Mouse (Mus musculus) liver, postnatal 0 days (tissue): ENCODE measurements around the gene Prrt2. TPM values are rescaled to one million over a fixed set of nuclear protein-coding genes. Genes with fewer than 3 reads are reported as not detected.

Experiments used
- ATAC-seq: fragments of 200-750 bp; cut with Nextera tagmentation; 2 replicates; pipeline ENCODE4 v1.8.0; 2017; ENCODE audit warnings: mild to moderate bottlenecking, moderate library complexity
- DNase-seq: peaks from one replicate; pipeline ENCODE4 v3.0.0-alpha.2; 2016
- H3K27ac ChIP-seq: fragments of 300-500 bp; sonication (generic); 2 replicates; pipeline ENCODE4 v1.5.1; 2014; ENCODE audit warnings: antibody characterized with exemption, moderate library complexity, mild to moderate bottlenecking, low read depth
- H3K27me3 ChIP-seq: fragments of 300-500 bp; sonication (generic); 2 replicates; pipeline ENCODE4 v1.6.1; 2014; ENCODE audit warnings: low read length, control low read depth, mixed read lengths; ENCODE audit not compliant: insufficient read depth
- H3K36me3 ChIP-seq: fragments of 300-500 bp; sonication (generic); replicated peaks from 2 replicates; pipeline ENCODE4 v1.6.1; 2014; ENCODE audit warnings: mild to moderate bottlenecking, control low read depth, low read length, moderate library complexity, mixed read lengths; ENCODE audit not compliant: insufficient read depth
- H3K4me1 ChIP-seq: fragments of 300-500 bp; sonication (generic); 2 replicates; pipeline ENCODE4 v1.6.1; 2014; ENCODE audit warnings: antibody characterized with exemption, mild to moderate bottlenecking, control low read depth; ENCODE audit not compliant: insufficient read depth
- H3K4me2 ChIP-seq: fragments of 300-500 bp; sonication (generic); 2 replicates; pipeline ENCODE4 v1.6.1; 2014; ENCODE audit warnings: low read depth, mild to moderate bottlenecking, low read length, moderate library complexity, mixed read lengths
- H3K4me3 ChIP-seq: fragments of 300-500 bp; sonication (generic); 2 replicates; pipeline ENCODE4 v1.5.1; 2014; ENCODE audit warnings: low read depth, low read length
- H3K9ac ChIP-seq: fragments of 300-500 bp; sonication (generic); replicated peaks from 2 replicates; pipeline ENCODE4 v1.6.1; 2014; ENCODE audit warnings: mild to moderate bottlenecking, moderate library complexity
- H3K9me3 ChIP-seq: fragments of 300-500 bp; sonication (generic); 2 replicates; pipeline ENCODE4 v1.6.1; 2016; ENCODE audit warnings: mild to moderate bottlenecking, control low read depth, low read length, mixed read lengths
- CTCF ChIP-seq: sonication (generic); IDR thresholded peaks from 2 replicates; pipeline ENCODE4 v1.5.1; 2016; ENCODE audit warnings: antibody characterized with exemption, low read depth
- EP300 ChIP-seq: IDR thresholded peaks from 2 replicates; pipeline ENCODE4 v1.6.1; 2016; ENCODE audit warnings: antibody characterized with exemption, low read depth, mild to moderate bottlenecking
- WGBS: fragments of 180-500 bp; shearing (Covaris S2); extraction: QIAGEN DNeasy Blood & Tissue Kit; methylation state at CpG from one replicate; pipeline ENCODE4 v1.1.7; 2014; ENCODE audit not compliant: insufficient replicate concordance; 5-methylcytosine and 5-hydroxymethylcytosine counted together
- polyA plus RNA-seq: library from polyadenylated mRNA; unstranded; fragments of >200 nt; fragmentation: Nextera tagmentation; extraction: Ambion mirVana; gene quantifications from 2 replicates; pipeline ENCODE4 v1.2.1, GENCODE M21; 2015

Prrt2 gene
- 0.18 TPM in 1 of 2 replicates, not detected in the other for polyA plus RNA-seq

GRCm38 (mm10) chr7:127020901-127021562, at the start of gene Prrt2, which contains the start of gene Gm42742:
Gene Prrt2 (minus strand): TSS chr7:127021211.
Gene Gm42742 (minus strand): TSS chr7:127021097.
- H3K4me2 ChIP-seq: peak within 1 kb of the TSS; percentile 68
- peaks cover 23% of the 10 kb centered on the region for H3K36me3 ChIP-seq
- WGBS: 7% methylated on average over 35 of the region's 37 CpGs
- 0 out of 2 replicates have a peak within 1 kb of the TSS, but pooled peaks have one; percentile 18 for H3K27ac ChIP-seq
- DNase-seq (no peak), ATAC-seq (no peak)
- no peaks in the 10 kb centered on the region for H3K27me3 ChIP-seq
- H3K4me1 ChIP-seq: peaks cover 57% of the 10 kb centered on the region
- H3K4me3 ChIP-seq: peak within 1 kb of the TSS; percentile 17
- peak within 1 kb of the TSS; percentile 28; the same call in 1 of the 2 replicates for H3K9ac ChIP-seq
- TF ChIP-seq CTCF (no peak), EP300 (no peak)
- H3K9me3 ChIP-seq: no peaks in the 10 kb centered on the region

- Histone ChIP-seq H3K4me1 (0 out of 2 replicates have a peak, but pooled peaks cover 3% of the 10 kb centered on the region), H3K9me3 (no peaks in the 10 kb centered on the region), H3K4me3 (no peak overlapping the region), H3K36me3 (no peaks in the 10 kb centered on the region), H3K9ac (no peak overlapping the region), H3K4me2 (no peak overlapping the region), H3K27me3 (no peaks in the 10 kb centered on the region), H3K27ac (no peak overlapping the region)
- DNase-seq: no peak
- TF ChIP-seq CTCF (no peak), EP300 (no peak)
- 70% methylated on average over 4 of the region's 4 CpGs for WGBS
- ATAC-seq: no peak
Measured at GRCm38 (mm10) chr7:127066317-127066716, 45.3 kb upstream of the Prrt2 start.

- Histone ChIP-seq H3K4me2 (no peak overlapping the region), H3K4me1 (0 out of 2 replicates have a peak, but pooled peaks cover 3% of the 10 kb centered on the region), H3K27ac (no peak overlapping the region), H3K9ac (no peak overlapping the region), H3K4me3 (no peak overlapping the region), H3K36me3 (no peaks in the 10 kb centered on the region), H3K9me3 (no peaks in the 10 kb centered on the region), H3K27me3 (no peaks in the 10 kb centered on the region)
- no peak for DNase-seq
- 75% methylated on average over 6 of the region's 6 CpGs for WGBS
- no peak for ATAC-seq
- TF ChIP-seq CTCF (peak; percentile 57), EP300 (no peak)
Measured at GRCm38 (mm10) chr7:127065538-127065937, 44.5 kb upstream of the Prrt2 start.

- H3K27me3 ChIP-seq: no peaks in the 10 kb centered on the region
- no peak for TF ChIP-seq EP300
- no peak for TF ChIP-seq CTCF
Measured at GRCm38 (mm10) chr7:127055026-127055585, 34.1 kb upstream of the Prrt2 start.

GRCm38 (mm10) chr7:127041851-127042672, 21.1 kb upstream of the Prrt2 start, which contains the start of gene Kif22:
Gene Kif22 (minus strand): TSS chr7:127042471.
- Histone ChIP-seq H3K9ac (peak within 1 kb of the TSS; percentile 92), H3K27me3 (no peaks in the 10 kb centered on the region), H3K36me3 (0 out of 2 replicates have a peak, but pooled peaks cover 4% of the 10 kb centered on the region), H3K27ac (peak within 1 kb of the TSS; percentile 81), H3K9me3 (no peaks in the 10 kb centered on the region), H3K4me3 (peak within 1 kb of the TSS; percentile 94), H3K4me1 (peaks cover 13% of the 10 kb centered on the region), H3K4me2 (peak within 1 kb of the TSS; percentile 71)
- under 1% methylated on average over 53 of the region's 53 CpGs for WGBS
- TF ChIP-seq EP300 (peak; percentile 74), CTCF (no peak)
- DNase-seq (peak; percentile 92), ATAC-seq (peak; percentile 93)

More at GRCm38 (mm10) chr7:127055026-127055585, 34.1 kb upstream of the Prrt2 start:
- WGBS: 63% methylated on average over 5 of the region's 5 CpGs
- Histone ChIP-seq H3K9ac (no peak overlapping the region), H3K9me3 (no peaks in the 10 kb centered on the region), H3K36me3 (no peaks in the 10 kb centered on the region), H3K4me2 (no peak overlapping the region), H3K27ac (no peak overlapping the region), H3K4me3 (no peak overlapping the region), H3K4me1 (no peaks in the 10 kb centered on the region)
- ATAC-seq: no peak
- no peak for DNase-seq

DNA sequence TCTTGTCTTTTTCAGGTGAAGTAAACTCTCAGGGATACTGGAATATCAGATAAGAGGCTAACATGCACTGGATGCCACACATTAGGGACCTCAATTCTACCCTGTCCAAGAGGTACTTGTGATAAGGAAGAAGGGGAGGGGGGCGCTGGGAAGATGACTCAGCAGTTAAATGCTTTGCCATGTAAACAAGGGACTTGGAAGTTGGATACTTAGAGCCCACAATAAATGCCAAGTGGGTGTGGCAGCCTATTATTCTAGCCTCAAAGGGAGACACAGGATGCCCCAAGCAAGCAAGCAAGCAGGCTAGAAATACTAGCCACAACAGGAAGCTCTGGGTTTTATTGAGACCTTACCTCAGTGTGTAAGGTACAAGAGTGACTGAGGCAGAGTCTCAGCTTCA, 10.2 kb upstream of the Prrt2 start:
- H3K27ac ChIP-seq: no peak overlapping the region
- 82% methylated on average over 1 of the region's 1 CpGs for WGBS
- no peak for ATAC-seq
- no peak overlapping the region for H3K4me3 ChIP-seq
- no peak overlapping the region for H3K4me2 ChIP-seq
- peaks cover 80% of the 10 kb centered on the region for H3K36me3 ChIP-seq
- DNase-seq: no peak
- H3K27me3 ChIP-seq: no peaks in the 10 kb centered on the region
- H3K9me3 ChIP-seq: no peaks in the 10 kb centered on the region
- no peak for TF ChIP-seq CTCF
- TF ChIP-seq EP300: no peak
- H3K9ac ChIP-seq: no peak overlapping the region
- H3K4me1 ChIP-seq: peaks cover 18% of the 10 kb centered on the region
